Mouse (Mus musculus): ENCODE results near the gene Tnfsfm13. TPM values are rescaled to one million over a fixed set of nuclear protein-coding genes. Genes with fewer than 3 reads are reported as not detected.
"Not testable (repeated sequence)": the region's sequence is repeated elsewhere in the genome, so short reads cannot be mapped to it uniquely, and the experiment has no call there.

Gene Tnfsfm13
- polyA plus RNA-seq, 1 experiment from 2014 or later: 3.3 TPM

DNA sequence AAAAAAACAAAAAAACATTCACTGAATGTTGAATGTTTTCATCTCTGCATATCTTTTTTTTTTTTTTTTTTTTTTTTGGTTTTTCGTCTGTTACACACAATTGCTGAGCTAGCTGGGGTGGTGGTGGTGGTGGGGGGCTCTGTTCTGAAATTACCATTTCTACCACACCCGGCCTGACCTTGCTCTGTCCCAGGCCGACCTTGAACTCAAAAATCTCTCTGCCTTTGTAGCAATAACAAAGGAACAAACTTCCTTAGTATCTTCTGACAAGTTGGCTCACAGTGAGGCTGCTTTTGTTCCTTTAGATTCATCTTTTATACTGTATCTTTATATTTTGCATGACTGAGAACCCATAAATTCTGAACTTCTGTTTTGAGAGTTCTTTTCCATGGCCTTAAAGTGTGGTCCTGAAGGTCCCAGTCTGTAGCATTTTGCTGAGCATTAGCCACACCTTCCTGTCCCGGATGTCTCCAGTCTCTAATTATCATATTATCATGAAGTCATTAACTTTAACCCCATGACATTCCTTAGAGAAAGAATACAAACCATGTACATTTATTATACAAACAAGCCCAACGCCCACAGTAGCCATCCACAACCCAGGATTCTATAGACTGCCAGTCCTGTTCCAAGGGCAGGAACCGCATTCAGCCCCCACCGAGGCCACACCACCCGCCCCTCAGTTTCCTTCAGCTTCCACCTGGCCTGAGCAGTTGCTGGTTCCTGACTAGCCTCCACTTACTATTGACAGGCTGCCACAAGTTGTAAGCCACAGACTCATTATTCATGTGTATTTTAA lies 8.1 kb upstream of the Tnfsfm13 start:
- Histone ChIP-seq H3K27me3 (replicated peaks) (no peaks in the 10 kb centered on the region), H3K9ac (no peak overlapping the region), H3K27ac (replicated peaks) (no peak overlapping the region), H3K9me3 (no peaks in the 10 kb centered on the region), H3K4me1 (peaks cover 18% of the 10 kb centered on the region), H3K4me2 (no peak overlapping the region), H3K4me3 (no peak overlapping the region), H3K36me3 (no peaks in the 10 kb centered on the region)
- 57% methylated on average over 8 of the region's 8 CpGs for WGBS
- no peak for ATAC-seq (ENCODE audit: extremely low read depth, insufficient number of reproducible peaks, low FRiP score, low TSS enrichment)

DNA sequence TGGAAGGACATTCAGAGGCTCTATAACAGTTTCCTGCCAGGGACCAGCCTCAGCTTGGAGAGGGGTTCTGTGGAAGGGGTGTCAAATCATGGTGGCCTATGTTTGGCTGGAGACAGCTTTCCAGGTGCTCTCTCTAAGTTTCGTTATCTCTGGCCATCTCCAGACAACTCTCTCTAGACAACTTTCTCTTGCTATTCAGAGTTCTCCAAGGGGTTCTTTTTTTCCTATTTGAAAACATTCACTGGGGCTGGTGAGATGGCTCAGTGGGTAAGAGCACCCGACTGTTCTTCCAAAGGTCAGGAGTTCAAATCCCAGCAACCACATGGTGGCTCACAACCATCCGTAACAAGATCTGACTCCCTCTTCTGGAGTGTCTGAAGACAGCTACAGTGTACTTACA lies 7.5 kb upstream of the Tnfsfm13 start:
- ATAC-seq (ENCODE audit: extremely low read depth, insufficient number of reproducible peaks, low FRiP score, low TSS enrichment); H3K36me3 ChIP-seq; H3K4me3 ChIP-seq; H3K9ac ChIP-seq; H3K9me3 ChIP-seq; H3K4me2 ChIP-seq; H3K27me3 ChIP-seq (replicated peaks); H3K27ac ChIP-seq (replicated peaks): not testable (repeated sequence)
- WGBS: 78% methylated on average over 3 of the region's 3 CpGs
- peaks cover 18% of the 10 kb centered on the region for H3K4me1 ChIP-seq

DNA sequence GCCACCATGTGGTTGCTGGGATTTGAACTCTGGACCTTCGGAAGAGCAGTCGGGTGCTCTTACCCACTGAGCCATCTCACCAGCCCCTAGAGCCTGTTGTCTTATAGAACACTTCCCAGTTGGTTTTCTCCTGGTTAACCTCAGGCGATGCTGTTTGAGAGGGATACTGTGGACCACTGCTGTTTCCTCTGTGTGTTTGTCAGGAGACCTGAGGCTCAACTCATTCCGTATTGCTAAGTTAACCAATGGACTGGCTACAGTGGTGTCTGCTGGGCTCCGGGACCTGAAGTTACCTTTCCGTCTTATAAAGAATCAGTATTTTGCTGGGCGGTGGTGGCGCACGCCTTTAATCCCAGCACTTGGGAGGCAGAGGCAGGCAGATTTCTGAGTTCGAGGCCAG lies 7.0 kb upstream of the Tnfsfm13 start:
- H3K27ac ChIP-seq (replicated peaks); H3K4me2 ChIP-seq; H3K4me3 ChIP-seq; H3K9ac ChIP-seq; H3K27me3 ChIP-seq (replicated peaks); H3K36me3 ChIP-seq; ATAC-seq (ENCODE audit: extremely low read depth, insufficient number of reproducible peaks, low FRiP score, low TSS enrichment); H3K9me3 ChIP-seq: not testable (repeated sequence)
- WGBS: 90% methylated on average over 10 of the region's 10 CpGs
- H3K4me1 ChIP-seq: peaks cover 18% of the 10 kb centered on the region

DNA sequence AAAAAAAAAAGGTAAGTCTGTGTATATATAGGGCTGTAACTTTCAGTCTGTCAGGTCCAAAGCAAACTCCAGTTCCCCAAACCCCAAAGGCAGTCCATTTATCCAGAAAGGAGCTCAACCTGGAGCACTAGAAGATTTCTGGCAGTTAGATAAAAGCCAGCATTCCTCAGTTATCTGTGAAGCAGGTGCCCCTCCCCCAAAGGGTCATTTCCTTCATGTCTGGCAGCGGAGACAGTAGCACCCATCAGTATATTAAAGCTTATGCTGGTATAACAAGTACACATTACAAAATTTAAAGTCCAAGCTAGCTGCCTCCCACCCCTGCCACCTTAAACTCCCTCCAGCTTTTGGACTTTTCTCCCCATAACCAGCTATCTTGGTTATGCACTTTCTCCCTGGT lies 3.7 kb upstream of the Tnfsfm13 start:
- WGBS: 13% methylated on average over 1 of the region's 1 CpGs
- Histone ChIP-seq H3K4me2 (0 out of 2 replicates have a peak overlapping the region, but pooled peaks have one; percentile 8), H3K9ac (0 out of 2 replicates have a peak overlapping the region, but pooled peaks have one; percentile 25), H3K4me1 (peaks cover 26% of the 10 kb centered on the region), H3K9me3 (no peaks in the 10 kb centered on the region), H3K4me3 (no peak overlapping the region), H3K27me3 (replicated peaks) (no peaks in the 10 kb centered on the region), H3K36me3 (no peaks in the 10 kb centered on the region), H3K27ac (replicated peaks) (no peak overlapping the region; the same call in 1 of the 2 replicates)
- no peak for ATAC-seq (ENCODE audit: extremely low read depth, insufficient number of reproducible peaks, low FRiP score, low TSS enrichment)

DNA sequence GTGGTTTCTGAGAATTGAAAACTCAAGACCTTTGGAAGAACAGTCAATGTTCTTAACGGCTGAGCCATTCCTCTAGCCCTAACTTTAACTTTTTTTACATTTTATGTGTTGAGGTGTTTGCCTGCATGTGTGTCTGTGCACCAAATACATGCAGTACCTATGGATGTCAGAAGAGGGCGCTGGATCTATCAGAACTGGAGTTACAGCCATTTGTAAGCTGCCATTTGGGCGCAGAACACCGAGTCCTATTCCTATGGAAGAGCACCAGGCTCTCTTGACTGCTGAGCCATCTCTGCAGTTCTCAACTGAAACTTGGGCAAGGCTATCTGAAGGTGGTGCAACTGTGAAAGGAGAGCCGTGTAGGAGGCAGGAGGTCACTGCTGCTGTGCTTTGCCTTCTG lies 2.7 kb upstream of the Tnfsfm13 start:
- Histone ChIP-seq H3K27me3 (replicated peaks) (no peaks in the 10 kb centered on the region), H3K4me3 (no peak overlapping the region), H3K27ac (replicated peaks) (no peak overlapping the region), H3K4me2 (no peak overlapping the region), H3K4me1 (peaks cover 28% of the 10 kb centered on the region), H3K36me3 (no peaks in the 10 kb centered on the region), H3K9me3 (no peaks in the 10 kb centered on the region), H3K9ac (no peak overlapping the region)
- ATAC-seq (ENCODE audit: extremely low read depth, insufficient number of reproducible peaks, low FRiP score, low TSS enrichment): no peak
- 65% methylated on average over 5 of the region's 5 CpGs for WGBS

DNA sequence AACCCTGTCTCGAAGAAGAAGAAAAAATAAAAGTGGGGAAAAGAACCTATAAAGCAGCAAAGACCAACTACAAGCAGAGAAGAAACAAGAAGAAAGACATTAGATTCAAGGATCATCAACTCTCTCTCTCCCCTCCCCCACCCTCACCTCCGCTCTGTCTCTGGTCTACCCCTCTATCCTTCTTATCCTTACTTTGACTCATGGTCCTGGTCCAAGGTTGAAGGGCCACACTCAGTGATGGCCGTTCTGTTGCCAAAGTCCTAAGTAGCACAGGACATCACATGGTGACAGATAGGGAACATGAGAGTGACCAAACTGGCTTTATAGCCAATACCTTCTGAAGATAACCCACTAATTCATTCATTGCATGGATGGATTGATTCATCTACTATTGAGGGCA lies 1.5 kb upstream of the Tnfsfm13 start:
- peaks cover 32% of the 10 kb centered on the region for H3K4me1 ChIP-seq
- no peaks in the 10 kb centered on the region for H3K9me3 ChIP-seq
- WGBS: 78% methylated on average over 3 of the region's 3 CpGs
- H3K9ac ChIP-seq: no peak overlapping the region
- H3K4me2 ChIP-seq: no peak overlapping the region
- no peak overlapping the region for H3K27ac ChIP-seq (replicated peaks)
- H3K4me3 ChIP-seq: no peak overlapping the region
- no peaks in the 10 kb centered on the region for H3K27me3 ChIP-seq (replicated peaks)
- ATAC-seq (ENCODE audit: extremely low read depth, insufficient number of reproducible peaks, low FRiP score, low TSS enrichment): no peak
- no peaks in the 10 kb centered on the region for H3K36me3 ChIP-seq

DNA sequence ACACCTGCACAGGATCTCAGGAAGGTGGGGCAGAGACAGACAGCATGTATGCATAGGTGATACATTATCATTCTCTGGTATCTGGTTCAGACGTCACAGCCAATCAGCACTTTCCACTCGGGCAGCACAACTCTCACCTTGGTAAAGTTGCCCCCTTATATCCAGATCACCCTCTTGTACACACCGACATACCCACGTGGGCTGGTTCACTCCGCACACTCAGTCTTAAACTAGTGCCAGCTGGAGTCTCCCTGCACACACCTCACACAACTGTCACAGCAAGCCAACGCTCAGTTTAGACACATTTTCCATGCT lies 895 bp downstream of the Tnfsfm13 start:
- Histone ChIP-seq H3K4me2 (peak overlapping the region; percentile 89), H3K9me3 (no peaks in the 10 kb centered on the region), H3K36me3 (no peaks in the 10 kb centered on the region), H3K27ac (replicated peaks) (peak overlapping the region; percentile 72), H3K27me3 (replicated peaks) (no peaks in the 10 kb centered on the region), H3K4me1 (peaks cover 28% of the 10 kb centered on the region), H3K4me3 (peak overlapping the region; percentile 67), H3K9ac (peak overlapping the region; percentile 91)
- no peak for ATAC-seq (ENCODE audit: extremely low read depth, insufficient number of reproducible peaks, low FRiP score, low TSS enrichment)
- 28% methylated on average over 6 of the region's 6 CpGs for WGBS

DNA sequence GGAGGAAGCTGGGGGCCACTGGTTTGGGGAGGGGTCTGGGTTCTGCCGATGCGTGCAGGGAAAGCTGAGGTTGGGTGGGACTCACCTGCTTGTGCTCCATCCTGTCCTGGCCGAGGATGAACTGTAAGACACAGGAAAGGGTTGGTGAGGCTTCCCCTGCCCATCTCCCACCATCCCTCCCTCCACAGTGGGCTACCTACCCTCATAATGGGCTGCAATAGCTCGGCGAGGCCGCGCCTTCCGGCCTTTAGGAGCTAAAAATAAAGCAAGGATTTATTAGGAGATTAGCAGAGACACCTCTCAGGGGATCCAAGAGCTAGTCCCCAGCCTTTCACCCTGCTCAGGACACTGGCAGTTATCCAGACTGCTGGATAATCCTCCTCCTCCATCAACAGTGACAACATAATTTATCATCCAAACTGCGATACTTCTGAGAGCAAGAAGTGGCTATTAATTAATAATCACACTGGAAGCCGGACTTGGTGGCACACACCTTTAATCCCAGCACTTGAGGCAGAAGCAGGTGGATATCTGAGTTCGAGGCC lies 2.4 kb downstream of the Tnfsfm13 start:
- H3K27ac ChIP-seq (replicated peaks): no peak overlapping the region

DNA sequence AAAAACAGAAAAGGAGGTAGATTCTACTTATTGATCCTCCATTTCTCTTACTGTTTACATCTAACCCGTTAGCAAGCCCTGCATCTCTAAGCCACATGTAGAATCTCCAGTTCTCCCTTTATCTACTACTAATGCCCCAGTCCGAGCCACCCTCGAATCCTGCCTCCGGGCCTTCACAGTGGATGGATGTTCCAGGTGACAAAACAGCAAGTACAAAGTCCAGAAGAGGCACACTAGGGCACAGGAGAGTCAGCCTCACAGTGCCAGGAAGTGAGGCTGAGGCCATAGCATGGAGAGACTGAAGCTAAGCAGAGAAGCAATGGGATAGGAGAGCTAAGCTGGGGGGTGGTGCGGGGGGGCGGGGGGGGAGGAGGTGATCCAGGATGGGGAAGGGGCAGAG lies 3.0 kb downstream of the Tnfsfm13 start:
- Histone ChIP-seq H3K4me1 (peaks cover 19% of the 10 kb centered on the region), H3K27ac (replicated peaks) (no peak overlapping the region), H3K9ac (peak overlapping the region; percentile 12; the same call in 1 of the 2 replicates), H3K4me2 (no peak overlapping the region), H3K4me3 (no peak overlapping the region), H3K27me3 (replicated peaks) (no peaks in the 10 kb centered on the region), H3K36me3 (no peaks in the 10 kb centered on the region), H3K9me3 (no peaks in the 10 kb centered on the region)
- no peak for ATAC-seq (ENCODE audit: extremely low read depth, insufficient number of reproducible peaks, low FRiP score, low TSS enrichment)
- 84% methylated on average over 6 of the region's 6 CpGs for WGBS

More for the DNA sequence above, 2.4 kb downstream of the Tnfsfm13 start:
- 49% methylated on average over 11 of the region's 11 CpGs for WGBS
- ATAC-seq (ENCODE audit: extremely low read depth, insufficient number of reproducible peaks, low FRiP score, low TSS enrichment): no peak
- H3K9me3 ChIP-seq: no peaks in the 10 kb centered on the region
- H3K36me3 ChIP-seq: no peaks in the 10 kb centered on the region
- H3K27me3 ChIP-seq (replicated peaks): no peaks in the 10 kb centered on the region
- no peak overlapping the region for H3K4me2 ChIP-seq
- H3K4me1 ChIP-seq: peaks cover 19% of the 10 kb centered on the region
- H3K9ac ChIP-seq: peak overlapping the region; percentile 12; the same call in 1 of the 2 replicates
- H3K4me3 ChIP-seq: no peak overlapping the region

DNA sequence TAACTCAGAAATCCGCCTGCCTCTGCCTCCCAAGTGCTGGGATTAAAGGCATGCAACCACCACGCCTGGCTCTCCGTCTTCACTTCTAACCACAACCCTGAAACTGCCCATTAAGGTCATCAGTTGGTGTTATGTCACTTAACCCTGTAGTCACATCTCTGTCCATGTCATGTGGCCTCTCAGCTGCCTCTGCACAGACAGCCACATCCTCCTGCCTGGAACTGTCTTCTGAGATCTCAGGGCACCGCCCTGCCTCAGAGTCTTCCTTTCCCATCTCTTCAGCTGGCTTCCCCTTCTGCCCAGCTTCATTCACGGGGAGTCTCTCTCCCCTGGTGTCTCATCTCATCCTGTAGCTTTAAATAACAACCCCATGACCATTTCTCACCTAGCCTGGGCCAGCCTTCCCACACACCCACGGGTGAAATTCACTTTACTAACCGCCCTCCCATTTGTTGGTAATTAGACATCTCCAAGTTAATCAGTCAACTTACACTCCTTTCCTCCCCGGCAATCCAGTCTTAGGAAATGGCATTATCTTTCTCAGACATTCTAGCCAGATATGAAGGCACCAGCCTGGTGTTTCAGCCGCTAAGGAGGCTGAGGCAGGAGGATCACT lies 3.6 kb downstream of the Tnfsfm13 start:
- no peak for ATAC-seq (ENCODE audit: extremely low read depth, insufficient number of reproducible peaks, low FRiP score, low TSS enrichment)
- Histone ChIP-seq H3K36me3 (no peaks in the 10 kb centered on the region), H3K27ac (replicated peaks) (no peak overlapping the region), H3K9me3 (no peaks in the 10 kb centered on the region), H3K4me2 (no peak overlapping the region), H3K4me3 (no peak overlapping the region), H3K27me3 (replicated peaks) (no peaks in the 10 kb centered on the region), H3K9ac (no peak overlapping the region), H3K4me1 (peaks cover 19% of the 10 kb centered on the region)
- 61% methylated on average over 9 of the region's 9 CpGs for WGBS

DNA sequence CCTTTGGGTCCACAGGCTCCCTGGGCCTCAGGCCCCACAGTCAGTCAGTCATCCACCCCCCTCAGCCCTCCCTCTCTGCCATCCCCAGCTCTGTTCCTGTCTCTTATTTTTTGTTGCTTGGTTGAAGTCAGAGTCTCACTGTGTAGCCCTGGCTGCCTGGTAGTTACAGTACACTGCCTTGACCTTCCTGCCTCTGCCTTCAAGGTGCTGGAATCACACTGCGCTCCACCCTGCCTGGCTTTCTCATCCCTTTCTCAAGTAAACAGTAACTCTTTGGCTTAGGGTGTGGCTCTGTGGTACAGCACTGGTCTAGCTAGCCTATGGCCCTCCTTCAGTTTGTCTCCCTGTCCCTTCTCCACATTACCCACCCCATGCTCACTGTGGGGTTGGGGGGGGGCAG lies 6.0 kb downstream of the Tnfsfm13 start:
- H3K9ac ChIP-seq: peak overlapping the region; percentile 25; the same call in 1 of the 2 replicates
- WGBS: 83% methylated on average over 1 of the region's 1 CpGs
- H3K36me3 ChIP-seq: no peaks in the 10 kb centered on the region
- ATAC-seq (ENCODE audit: extremely low read depth, insufficient number of reproducible peaks, low FRiP score, low TSS enrichment): no peak
- H3K4me1 ChIP-seq: peaks cover 31% of the 10 kb centered on the region
- no peaks in the 10 kb centered on the region for H3K9me3 ChIP-seq
- H3K4me3 ChIP-seq: no peak overlapping the region
- H3K4me2 ChIP-seq: no peak overlapping the region
- no peak overlapping the region for H3K27ac ChIP-seq (replicated peaks)
- no peaks in the 10 kb centered on the region for H3K27me3 ChIP-seq (replicated peaks)
